ENCODE assay signal across 30 mouse cellular contexts in genomic region chr3:98741043-98741442, GRCm38 (mm10). TPM values are rescaled to one million over a fixed set of nuclear protein-coding genes. Genes with fewer than 3 reads are reported as not detected.
"Had no signal": no experiment of that assay in that cellular context is flagged by ENCODE, and none has a peak within 500 bp of the region (broad histone marks: within the 10 kb centered on the region; RNA-seq: fewer than 3 reads in every experiment).

No protein-coding gene starts in this region.

RNA-seq across cellular contexts. Expression of gene Hsd3b2, which starts 16.7 kb away (rescaled TPM):
- total RNA-seq: gastrocnemius, adult 2 months; gastrocnemius, postnatal 10 days; gastrocnemius, postnatal 25 days; gastrocnemius, postnatal 4 days; granulocyte monocyte progenitor cell, adult 5-6 weeks; heart, adult 18-20 months; heart, adult 8-10 months; heart, postnatal 25 days; heart, postnatal 4 days; left cerebral cortex, adult 18-20 months; left cerebral cortex, postnatal 14 days had no signal
- polyA plus RNA-seq: heart, embryonic 12.5 days; heart, embryonic 14.5 days; heart, embryonic 16.5 days; hindbrain, embryonic 12.5 days; hindbrain, embryonic 14.5 days; hindbrain, embryonic 16.5 days; inflammation-experienced regulatory T-cells, adult 6 months; limb, embryonic 10.5 days; limb, embryonic 12.5 days; limb, embryonic 14.5 days; liver, embryonic 11.5 days; liver, embryonic 13.5 days had no signal

RNA-seq across cellular contexts. Expression of gene Hsd3b3, which starts 21.9 kb away (rescaled TPM):
- total RNA-seq: gastrocnemius, adult 2 months; gastrocnemius, postnatal 10 days; gastrocnemius, postnatal 25 days; granulocyte monocyte progenitor cell, adult 5-6 weeks; heart, adult 18-20 months; heart, adult 8-10 months; heart, postnatal 10 days; heart, postnatal 25 days; heart, postnatal 4 days; layer of hippocampus, adult 8-10 months; layer of hippocampus, postnatal 14 days; layer of hippocampus, postnatal 36 days; left cerebral cortex, adult 18-20 months; left cerebral cortex, postnatal 14 days; left cerebral cortex, postnatal 36 days had no signal
- polyA plus RNA-seq: frontal cortex, adult 2 months; heart, embryonic 12.5 days; heart, embryonic 14.5 days; hindbrain, embryonic 10.5 days; limb, embryonic 10.5 days; limb, embryonic 12.5 days; liver, embryonic 11.5 days had no signal
